Mouse (Mus musculus) heart, embryonic 16.5 days (tissue): Measurements from ENCODE around the gene Pbx1. TPM values are rescaled to one million over a fixed set of nuclear protein-coding genes. Genes with fewer than 3 reads are reported as not detected.
A peak's percentile ranks its signal among the peaks of the same experiment; 100 is the strongest.

Experiments
- ATAC-seq: fragments of 200-750 bp; cut with Nextera tagmentation; replicated peaks from 2 replicates; pipeline ENCODE4 v1.8.0; 2017; ENCODE audit warnings: moderate number of reproducible peaks; ENCODE audit not compliant: insufficient read depth, low FRiP score; ENCODE audit errors: extremely low read depth
- H3K27ac ChIP-seq: fragments of 300-500 bp; sonication (generic); 2 replicates; pipeline ENCODE4 v1.5.1; 2014; ENCODE audit warnings: mild to moderate bottlenecking, low read length, control low read depth, moderate library complexity
- H3K27me3 ChIP-seq: fragments of 300-500 bp; sonication (generic); 2 replicates; pipeline ENCODE4 v1.6.1; 2014; ENCODE audit warnings: low read length, mixed read lengths; ENCODE audit not compliant: control insufficient read depth, insufficient read depth
- H3K36me3 ChIP-seq: fragments of 300-500 bp; sonication (generic); 2 replicates; pipeline ENCODE4 v1.6.1; 2014; ENCODE audit not compliant: control insufficient read depth, insufficient read depth
- H3K4me1 ChIP-seq: fragments of 300-500 bp; sonication (generic); 2 replicates; pipeline ENCODE4 v1.6.1; 2014; ENCODE audit warnings: low read length, mixed read lengths; ENCODE audit not compliant: control insufficient read depth, insufficient read depth
- H3K4me2 ChIP-seq: fragments of 300-500 bp; sonication (generic); 2 replicates; pipeline ENCODE4 v1.6.1; 2014; ENCODE audit warnings: low read depth, mild to moderate bottlenecking, control low read depth, low read length
- H3K4me3 ChIP-seq: fragments of 300-500 bp; sonication (generic); 2 replicates; pipeline ENCODE4 v1.5.1; 2014; ENCODE audit warnings: mild to moderate bottlenecking, control low read depth, low read length
- H3K9ac ChIP-seq: fragments of 300-500 bp; sonication (generic); 2 replicates; pipeline ENCODE4 v1.6.1; 2014; ENCODE audit warnings: low read length, control low read depth
- H3K9me3 ChIP-seq: fragments of 300-500 bp; sonication (generic); replicated peaks from 2 replicates; pipeline ENCODE4 v1.6.1; 2016; ENCODE audit warnings: low read length; ENCODE audit not compliant: control insufficient read depth
- WGBS: fragments of 180-500 bp; shearing (Covaris S2); extraction: QIAGEN DNeasy Blood & Tissue Kit; methylation state at CpG from one replicate; pipeline ENCODE4 v1.1.7; 2014; 5-methylcytosine and 5-hydroxymethylcytosine counted together
- polyA plus RNA-seq: library from polyadenylated mRNA; unstranded; fragments of >200 nt; fragmentation: Nextera tagmentation; extraction: Ambion mirVana; gene quantifications from 2 replicates; pipeline ENCODE4 v1.2.1, GENCODE M21; 2015

The Pbx1 gene
- polyA plus RNA-seq, 1 experiment from 2014 or later: 18.0 TPM

GRCm38 (mm10) chr1:168296290-168296689, 135.8 kb downstream of the Pbx1 start:
- WGBS: 73% methylated on average over 2 of the region's 2 CpGs

GRCm38 (mm10) chr1:168295782-168296181, 136.3 kb downstream of the Pbx1 start:
- Histone ChIP-seq H3K4me1 (peaks cover 37% of the 10 kb centered on the region), H3K27ac (no peak overlapping the region), H3K4me3 (no peak overlapping the region), H3K27me3 (no peaks in the 10 kb centered on the region), H3K4me2 (no peak overlapping the region), H3K36me3 (peaks cover 7% of the 10 kb centered on the region; the same call in 1 of the 2 replicates), H3K9ac (no peak overlapping the region), H3K9me3 (0 out of 2 replicates have a peak, but pooled peaks cover 2% of the 10 kb centered on the region)
- no peak for ATAC-seq
- WGBS: 94% methylated on average over 4 of the region's 4 CpGs

More at GRCm38 (mm10) chr1:168296290-168296689, 135.8 kb downstream of the Pbx1 start:
- no peak overlapping the region for H3K4me2 ChIP-seq
- H3K4me3 ChIP-seq: no peak overlapping the region
- H3K9me3 ChIP-seq: 0 out of 2 replicates have a peak, but pooled peaks cover 2% of the 10 kb centered on the region
- peaks cover 37% of the 10 kb centered on the region for H3K4me1 ChIP-seq
- H3K27ac ChIP-seq: no peak overlapping the region
- no peak for ATAC-seq
- H3K27me3 ChIP-seq: no peaks in the 10 kb centered on the region
- H3K36me3 ChIP-seq: peaks cover 5% of the 10 kb centered on the region; the same call in 1 of the 2 replicates
- H3K9ac ChIP-seq: no peak overlapping the region

GRCm38 (mm10) chr1:168293673-168294072, 138.4 kb downstream of the Pbx1 start:
- Histone ChIP-seq H3K4me1 (peaks cover 41% of the 10 kb centered on the region), H3K9me3 (0 out of 2 replicates have a peak, but pooled peaks cover 2% of the 10 kb centered on the region), H3K9ac (no peak overlapping the region), H3K27me3 (no peaks in the 10 kb centered on the region), H3K4me2 (no peak overlapping the region), H3K4me3 (no peak overlapping the region), H3K36me3 (peaks cover 7% of the 10 kb centered on the region; the same call in 1 of the 2 replicates), H3K27ac (no peak overlapping the region)
- WGBS: 96% methylated on average over 1 of the region's 1 CpGs
- ATAC-seq: no peak

- Histone ChIP-seq H3K4me2 (no peak overlapping the region), H3K36me3 (0 out of 2 replicates have a peak, but pooled peaks cover 3% of the 10 kb centered on the region), H3K27me3 (no peaks in the 10 kb centered on the region), H3K4me1 (peaks cover 57% of the 10 kb centered on the region), H3K4me3 (no peak overlapping the region), H3K9me3 (no peaks in the 10 kb centered on the region), H3K27ac (peak overlapping the region; percentile 83; the same call in 1 of the 2 replicates), H3K9ac (no peak overlapping the region; the same call in 1 of the 2 replicates)
- no peak for ATAC-seq
- 53% methylated on average over 9 of the region's 9 CpGs for WGBS
Observed at GRCm38 (mm10) chr1:168292106-168292505, 140.0 kb downstream of the Pbx1 start.

- Histone ChIP-seq H3K27ac (peak overlapping the region; percentile 83), H3K27me3 (no peaks in the 10 kb centered on the region), H3K4me3 (no peak overlapping the region), H3K36me3 (0 out of 2 replicates have a peak, but pooled peaks cover 3% of the 10 kb centered on the region), H3K4me1 (peaks cover 61% of the 10 kb centered on the region), H3K9me3 (no peaks in the 10 kb centered on the region), H3K4me2 (peak overlapping the region; percentile 48), H3K9ac (peak overlapping the region; percentile 60; the same call in 1 of the 2 replicates)
- 75% methylated on average over 6 of the region's 6 CpGs for WGBS
- no peak for ATAC-seq
Observed at GRCm38 (mm10) chr1:168291643-168292040, 140.4 kb downstream of the Pbx1 start.

- peak overlapping the region; percentile 48 for H3K4me2 ChIP-seq
- 30% methylated on average over 11 of the region's 11 CpGs for WGBS
- H3K9ac ChIP-seq: peak overlapping the region; percentile 60; the same call in 1 of the 2 replicates
- H3K27ac ChIP-seq: peak overlapping the region; percentile 83
- no peaks in the 10 kb centered on the region for H3K27me3 ChIP-seq
- H3K4me1 ChIP-seq: peaks cover 62% of the 10 kb centered on the region
- ATAC-seq: peak; percentile 37
- no peaks in the 10 kb centered on the region for H3K9me3 ChIP-seq
- H3K36me3 ChIP-seq: 0 out of 2 replicates have a peak, but pooled peaks cover 3% of the 10 kb centered on the region
- H3K4me3 ChIP-seq: no peak overlapping the region
Observed at GRCm38 (mm10) chr1:168291001-168291642, 140.9 kb downstream of the Pbx1 start.

GRCm38 (mm10) chr1:168290236-168290985, 141.7 kb downstream of the Pbx1 start:
- no peak for ATAC-seq
- H3K36me3 ChIP-seq: 0 out of 2 replicates have a peak, but pooled peaks cover 3% of the 10 kb centered on the region
- no peaks in the 10 kb centered on the region for H3K9me3 ChIP-seq
- peaks cover 62% of the 10 kb centered on the region for H3K4me1 ChIP-seq
- no peak overlapping the region for H3K9ac ChIP-seq
- no peak overlapping the region for H3K4me2 ChIP-seq
- no peaks in the 10 kb centered on the region for H3K27me3 ChIP-seq
- peak overlapping the region; percentile 83 for H3K27ac ChIP-seq
- WGBS: 76% methylated on average over 8 of the region's 8 CpGs
- H3K4me3 ChIP-seq: no peak overlapping the region

- Histone ChIP-seq H3K9me3 (no peaks in the 10 kb centered on the region), H3K4me2 (peak overlapping the region; percentile 56), H3K4me1 (peaks cover 74% of the 10 kb centered on the region), H3K4me3 (no peak overlapping the region), H3K9ac (peak overlapping the region; percentile 10; the same call in 1 of the 2 replicates), H3K27me3 (no peaks in the 10 kb centered on the region), H3K36me3 (0 out of 2 replicates have a peak, but pooled peaks cover 3% of the 10 kb centered on the region), H3K27ac (peak overlapping the region; percentile 93)
- WGBS: 48% methylated on average over 10 of the region's 10 CpGs
- ATAC-seq: no peak
Observed at GRCm38 (mm10) chr1:168288891-168289545, 143.1 kb downstream of the Pbx1 start.
